Comparison of ENCODE assay signal across 24 mouse cellular contexts in genomic region chr1:159833165-159833564, GRCm38 (mm10).
A peak's percentile ranks its signal among the peaks of the same experiment; 100 is the strongest.
DNase-seq lines count a peak whose midpoint lies in the region; ATAC-seq and TF ChIP-seq lines count a peak whose summit lies in the region.
"Had no signal": no experiment of that assay in that cellular context is flagged by ENCODE, and none has a peak within 500 bp of the region (broad histone marks: within the 10 kb centered on the region; RNA-seq: fewer than 3 reads in every experiment).

No protein-coding gene starts in this region.

- 61% methylated on average over 2 of the region's 2 CpGs for WGBS in liver, embryonic 11.5 days

- TF ChIP-seq POLR2A in myocyte (IDR thresholded peaks at IDR 0.05; ENCODE audit: insufficient read length, low read depth): no peak

- no peaks in the 10 kb centered on the region for H3K79me2 ChIP-seq in myocyte (ENCODE audit: control insufficient read depth, insufficient read depth)

- no peak overlapping the region for H3ac ChIP-seq in myocyte (ENCODE audit: control insufficient read depth, insufficient read length)

- DNase-seq in frontal cortex, postnatal 14 days (ENCODE audit: low spot score in 2 of 2): no peak
- DNase-seq in 416B (ENCODE audit: low read depth) (peak; percentile 14), R1 (ENCODE audit: low read depth, low spot score) (peak; percentile 7)
- DNase-seq in kidney, adult 18-20 months: no peak
- no peak for DNase-seq in liver, embryonic 11.5 days (ENCODE audit: low spot score)
- DNase-seq: cerebellum, postnatal 10 days; gastrocnemius, postnatal 36 days; kidney, adult 2 months; kidney, postnatal 10 days; layer of hippocampus, postnatal 36 days; right cerebral cortex, postnatal 14 days; thymus, adult 18-20 months; thymus, postnatal 4 days had no signal

- no peaks in the 10 kb centered on the region for H3K36me3 ChIP-seq in myocyte (ENCODE audit: control insufficient read depth, insufficient read depth)
- H3K36me3 ChIP-seq in liver, embryonic 11.5 days (ENCODE audit: control insufficient read depth, insufficient read depth, low read length): no peaks in the 10 kb centered on the region
- H3K36me3 ChIP-seq: embryonic facial prominence, embryonic 13.5 days; forebrain, embryonic 10.5 days; heart, embryonic 10.5 days; limb, embryonic 15.5 days; midbrain, embryonic 13.5 days; neural tube, embryonic 13.5 days; stomach, embryonic 15.5 days had no signal

- no peak overlapping the region for H3K9ac ChIP-seq in liver, embryonic 11.5 days (ENCODE audit: low read depth, low read length)
- H3K9ac ChIP-seq: embryonic facial prominence, embryonic 13.5 days; limb, embryonic 15.5 days; midbrain, embryonic 13.5 days; neural tube, embryonic 13.5 days; stomach, embryonic 15.5 days had no signal

- no peak overlapping the region for H3K4me3 ChIP-seq in myocyte
- H3K4me3 ChIP-seq in liver, embryonic 11.5 days (ENCODE audit: low read depth, low read length): no peak overlapping the region
- H3K4me3 ChIP-seq: embryonic facial prominence, embryonic 13.5 days; forebrain, embryonic 10.5 days; heart, embryonic 10.5 days; layer of hippocampus, adult 2 months; limb, embryonic 15.5 days; midbrain, embryonic 13.5 days; neural tube, embryonic 13.5 days; stomach, embryonic 15.5 days had no signal

- no peaks in the 10 kb centered on the region for H3K27me3 ChIP-seq in myocyte (ENCODE audit: control insufficient read depth, insufficient read depth, insufficient read length)
- H3K27me3 ChIP-seq in liver, embryonic 11.5 days (replicated peaks; ENCODE audit: control insufficient read depth, insufficient read depth, low read length): no peaks in the 10 kb centered on the region
- H3K27me3 ChIP-seq: embryonic facial prominence, embryonic 13.5 days; limb, embryonic 15.5 days; neural tube, embryonic 13.5 days; stomach, embryonic 15.5 days had no signal

- H3K27ac ChIP-seq in liver, embryonic 11.5 days (ENCODE audit: low read depth, low read length): no peak overlapping the region
- H3K27ac ChIP-seq: embryonic facial prominence, embryonic 13.5 days; forebrain, embryonic 10.5 days; heart, embryonic 10.5 days; layer of hippocampus, adult 2 months; limb, embryonic 15.5 days; midbrain, embryonic 13.5 days; neural tube, embryonic 13.5 days; stomach, embryonic 15.5 days had no signal

- no peaks in the 10 kb centered on the region for H3K9me3 ChIP-seq in liver, embryonic 11.5 days (ENCODE audit: control insufficient read depth, low read length)
- H3K9me3 ChIP-seq: embryonic facial prominence, embryonic 13.5 days; forebrain, embryonic 10.5 days; heart, embryonic 10.5 days; limb, embryonic 15.5 days; midbrain, embryonic 13.5 days; neural tube, embryonic 13.5 days; stomach, embryonic 15.5 days had no signal

- 0 out of 2 replicates have a peak, but pooled peaks have one; percentile 38 for ATAC-seq in frontal cortex, adult (ENCODE audit: low TSS enrichment)
- ATAC-seq in liver, embryonic 11.5 days (replicated peaks; ENCODE audit: low FRiP score): no peak
- ATAC-seq: lung, postnatal 0 days; midbrain, embryonic 13.5 days had no signal

- no peaks in the 10 kb centered on the region for H3K4me1 ChIP-seq in liver, embryonic 11.5 days (replicated peaks; ENCODE audit: control insufficient read depth, insufficient read depth, low read length)
- H3K4me1 ChIP-seq: embryonic facial prominence, embryonic 13.5 days; heart, embryonic 10.5 days; limb, embryonic 15.5 days; stomach, embryonic 15.5 days had no signal

- peak overlapping the region; percentile 1 for H3K4me2 ChIP-seq in myocyte (ENCODE audit: low read depth)
- no peak overlapping the region for H3K4me2 ChIP-seq in liver, embryonic 11.5 days
- H3K4me2 ChIP-seq: embryonic facial prominence, embryonic 13.5 days; limb, embryonic 15.5 days; midbrain, embryonic 13.5 days; neural tube, embryonic 13.5 days; stomach, embryonic 15.5 days had no signal

TF ChIP-seq in myocyte, 11 proteins besides CTCF, POLR2A, EP300 and RAD21:
- TF ChIP-seq USF1 (IDR thresholded peaks at IDR 0.05; ENCODE audit: low read depth) (no peak), CEBPB (IDR thresholded peaks at IDR 0.05; ENCODE audit: insufficient read depth, poor library complexity, severe bottlenecking) (0 out of 2 replicates have a peak, but pooled peaks have one; percentile 25)

Comparison
In these comparisons a context has a peak if more than half of its experiments do, and no peak if none do; other contexts are left out.
1. DNase-seq: peak in 416B (single experiment) and R1 (single experiment); none in frontal cortex, postnatal 14 days (0 of 2), kidney, adult 18-20 months (single experiment) and liver, embryonic 11.5 days (single experiment).